Mouse (Mus musculus): ENCODE data around the gene Arid1b.

GRCm38 (mm10) chr17:5273118-5273517, 279.0 kb downstream of the Arid1b start:
- TF ChIP-seq MAFK (IDR thresholded peaks at IDR 0.05; ENCODE audit: insufficient read depth, low read depth, low read length) (no peak), ZNF384 (IDR thresholded peaks at IDR 0.05; ENCODE audit: low read depth, low read length) (no peak), ZC3H11A (IDR thresholded peaks at IDR 0.05; ENCODE audit: borderline replicate concordance, low read depth, low read length) (no peak)

Data from ES-E14 (cell line).